Mouse (Mus musculus): ENCODE results near the gene Cst8. TPM values are rescaled to one million over a fixed set of nuclear protein-coding genes. Genes with fewer than 3 reads are reported as not detected.
"Not testable (repeated sequence)": the region's sequence is repeated elsewhere in the genome, so short reads cannot be mapped to it uniquely, and the experiment has no call there.

Cst8 gene
- polyA plus RNA-seq, 2 experiments: 0.10 to 0.27 TPM

GRCm38 (mm10) chr2:148763648-148764388, 34.8 kb upstream of the Cst8 start:
- DNase-seq (ENCODE audit: low read depth in 3 of 3, low spot score in 3 of 3): no peak
- ATAC-seq (ENCODE audit: insufficient read depth): no peak
- no peaks in the 10 kb centered on the region for H3K27me3 ChIP-seq (ENCODE audit: control insufficient read depth, insufficient read depth, low read length)
- H3K9me3 ChIP-seq (ENCODE audit: control insufficient read depth, low read length): no peaks in the 10 kb centered on the region
- no peak overlapping the region for H3K4me2 ChIP-seq (ENCODE audit: low read depth)
- TF ChIP-seq EP300 (IDR thresholded peaks at IDR 0.05; ENCODE audit: low read depth): no peak
- no peak for TF ChIP-seq CTCF (IDR thresholded peaks at IDR 0.05; ENCODE audit: low read depth)
- no peak overlapping the region for H3K27ac ChIP-seq
- no peak overlapping the region for H3K4me3 ChIP-seq (ENCODE audit: insufficient read depth in 1 of 2, low read depth in 2 of 2, low read length in 2 of 2)
- H3K9ac ChIP-seq (replicated peaks): no peak overlapping the region
- no peaks in the 10 kb centered on the region for H3K36me3 ChIP-seq (replicated peaks; ENCODE audit: control insufficient read depth, insufficient read depth, low read depth)
- H3K4me1 ChIP-seq (replicated peaks; ENCODE audit: control insufficient read depth in 2 of 2, insufficient read depth in 2 of 2, low read length in 1 of 2): no peaks in the 10 kb centered on the region
- WGBS (ENCODE audit: insufficient replicate concordance): 86% methylated on average over 1 of the region's 1 CpGs

GRCm38 (mm10) chr2:148771397-148771796, 27.2 kb upstream of the Cst8 start, which contains the start of gene Cst11:
Cst11 (minus strand) TSS chr2:148771497.
- not testable (repeated sequence) for H3K9me3 ChIP-seq (ENCODE audit: control insufficient read depth, low read length); H3K4me2 ChIP-seq (ENCODE audit: low read depth); H3K9ac ChIP-seq (replicated peaks); DNase-seq (ENCODE audit: low read depth in 3 of 3, low spot score in 3 of 3); H3K27me3 ChIP-seq (ENCODE audit: control insufficient read depth, insufficient read depth, low read length); H3K36me3 ChIP-seq (replicated peaks; ENCODE audit: control insufficient read depth, insufficient read depth, low read depth); H3K27ac ChIP-seq; H3K4me3 ChIP-seq (ENCODE audit: insufficient read depth in 1 of 2, low read depth in 2 of 2, low read length in 2 of 2); ATAC-seq (ENCODE audit: insufficient read depth); H3K4me1 ChIP-seq (replicated peaks; ENCODE audit: control insufficient read depth in 2 of 2, insufficient read depth in 2 of 2, low read length in 1 of 2)
- WGBS (ENCODE audit: insufficient replicate concordance): 57% methylated on average over 4 of the region's 4 CpGs

GRCm38 (mm10) chr2:148781709-148782108, 16.9 kb upstream of the Cst8 start, which contains the start of gene 8030411F24Rik:
8030411F24Rik (plus strand) TSS chr2:148782009.
- Histone ChIP-seq H3K4me3 (ENCODE audit: insufficient read depth in 1 of 2, low read depth in 2 of 2, low read length in 2 of 2) (no peak within 1 kb of the TSS), H3K9ac (replicated peaks) (no peak within 1 kb of the TSS), H3K9me3 (ENCODE audit: control insufficient read depth, low read length) (no peaks in the 10 kb centered on the region), H3K4me2 (ENCODE audit: low read depth) (no peak within 1 kb of the TSS), H3K27me3 (ENCODE audit: control insufficient read depth, insufficient read depth, low read length) (no peaks in the 10 kb centered on the region), H3K36me3 (replicated peaks; ENCODE audit: control insufficient read depth, insufficient read depth, low read depth) (no peaks in the 10 kb centered on the region), H3K4me1 (replicated peaks; ENCODE audit: control insufficient read depth in 2 of 2, insufficient read depth in 2 of 2, low read length in 1 of 2) (no peaks in the 10 kb centered on the region), H3K27ac (no peak within 1 kb of the TSS)
- WGBS (ENCODE audit: insufficient replicate concordance): 0% methylated on average over 1 of the region's 1 CpGs
- no peak for ATAC-seq (ENCODE audit: insufficient read depth)
- TF ChIP-seq CTCF (IDR thresholded peaks at IDR 0.05; ENCODE audit: low read depth) (no peak), EP300 (IDR thresholded peaks at IDR 0.05; ENCODE audit: low read depth) (no peak)
- no peak for DNase-seq (ENCODE audit: low read depth in 3 of 3, low spot score in 3 of 3)

- TF ChIP-seq CTCF (IDR thresholded peaks at IDR 0.05; ENCODE audit: low read depth) (no peak), EP300 (IDR thresholded peaks at IDR 0.05; ENCODE audit: low read depth) (no peak)
- H3K27me3 ChIP-seq (ENCODE audit: control insufficient read depth, insufficient read depth, low read length): no peaks in the 10 kb centered on the region
- H3K4me3 ChIP-seq (ENCODE audit: insufficient read depth in 1 of 2, low read depth in 2 of 2, low read length in 2 of 2): no peak within 1 kb of the TSS
- H3K9me3 ChIP-seq (ENCODE audit: control insufficient read depth, low read length): no peaks in the 10 kb centered on the region
- WGBS (ENCODE audit: insufficient replicate concordance): 74% methylated on average over 6 of the region's 6 CpGs
- no peak within 1 kb of the TSS for H3K27ac ChIP-seq
- DNase-seq (ENCODE audit: low read depth in 3 of 3, low spot score in 3 of 3) (no peak), ATAC-seq (ENCODE audit: insufficient read depth) (no peak)
- no peak within 1 kb of the TSS for H3K4me2 ChIP-seq (ENCODE audit: low read depth)
- no peak within 1 kb of the TSS for H3K9ac ChIP-seq (replicated peaks)
- H3K36me3 ChIP-seq (replicated peaks; ENCODE audit: control insufficient read depth, insufficient read depth, low read depth): no peaks in the 10 kb centered on the region
- no peaks in the 10 kb centered on the region for H3K4me1 ChIP-seq (replicated peaks; ENCODE audit: control insufficient read depth in 2 of 2, insufficient read depth in 2 of 2, low read length in 1 of 2)
Observed at GRCm38 (mm10) chr2:148789142-148789541, 9.4 kb upstream of the Cst8 start, which contains the start of gene Cst12. Cst12 (plus strand) TSS chr2:148789361.

- no peak for DNase-seq (ENCODE audit: low read depth in 3 of 3, low spot score in 3 of 3)
- peak; percentile 37; the same call in 1 of the 2 replicates for ATAC-seq (ENCODE audit: insufficient read depth)
- H3K4me1 ChIP-seq (replicated peaks; ENCODE audit: control insufficient read depth in 2 of 2, insufficient read depth in 2 of 2, low read length in 1 of 2): no peaks in the 10 kb centered on the region
- no peaks in the 10 kb centered on the region for H3K27me3 ChIP-seq (ENCODE audit: control insufficient read depth, insufficient read depth, low read length)
- H3K4me2 ChIP-seq (ENCODE audit: low read depth): no peak overlapping the region
- WGBS (ENCODE audit: insufficient replicate concordance): 14% methylated on average over 3 of the region's 3 CpGs
- H3K9me3 ChIP-seq (ENCODE audit: control insufficient read depth, low read length): no peaks in the 10 kb centered on the region
- no peak overlapping the region for H3K4me3 ChIP-seq (ENCODE audit: insufficient read depth in 1 of 2, low read depth in 2 of 2, low read length in 2 of 2)
- no peak overlapping the region for H3K27ac ChIP-seq
- H3K9ac ChIP-seq (replicated peaks): no peak overlapping the region
- H3K36me3 ChIP-seq (replicated peaks; ENCODE audit: control insufficient read depth, insufficient read depth, low read depth): no peaks in the 10 kb centered on the region
- no peak for TF ChIP-seq EP300 (IDR thresholded peaks at IDR 0.05; ENCODE audit: low read depth)
- no peak for TF ChIP-seq CTCF (IDR thresholded peaks at IDR 0.05; ENCODE audit: low read depth)
Observed at GRCm38 (mm10) chr2:148801491-148801921, 2.9 kb downstream of the Cst8 start.
